Mouse (Mus musculus) adrenal gland, postnatal 36 days (tissue): Measurements from ENCODE around the gene Gm10100. TPM values are rescaled to one million over a fixed set of nuclear protein-coding genes. Genes with fewer than 3 reads are reported as not detected.
"Not testable (repeated sequence)": the region's sequence is repeated elsewhere in the genome, so short reads cannot be mapped to it uniquely, and the experiment has no call there.

ENCODE experiments used
- DNase-seq, 2 experiments: peaks; one replicate each; pipeline ENCODE4 v3.0.0; 2021; ENCODE audit warnings: mixed read lengths in 1 of 2
- total RNA-seq, 2 experiments: library from RNA; stranded (reverse); gene quantifications; 2 replicates each; pipeline ENCODE4 v1.2.3; 2021

Gm10100 gene
- total RNA-seq, 2 experiments from 2014 or later = not detected

DNA sequence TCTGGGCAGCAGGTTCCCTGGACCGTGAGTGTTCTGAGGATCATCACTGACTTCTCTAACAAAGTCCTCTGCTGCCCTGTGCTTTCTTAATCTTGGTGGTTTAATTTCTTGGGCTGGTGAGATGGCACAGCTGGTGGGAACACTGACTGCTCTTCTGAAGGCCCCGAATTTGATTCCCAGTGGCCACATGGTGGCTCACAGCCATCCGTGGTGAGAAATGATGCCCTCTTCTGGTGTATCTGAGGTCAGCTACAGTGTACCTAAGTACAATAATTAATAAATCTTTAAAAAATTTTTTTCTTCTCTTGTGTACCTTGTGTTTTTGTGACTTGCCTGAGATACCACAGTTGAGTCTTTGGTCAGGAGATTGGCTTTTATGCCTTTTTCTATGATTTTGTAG, 26.0 kb downstream of the Gm10100 start:
- not testable (repeated sequence) for DNase-seq

DNA sequence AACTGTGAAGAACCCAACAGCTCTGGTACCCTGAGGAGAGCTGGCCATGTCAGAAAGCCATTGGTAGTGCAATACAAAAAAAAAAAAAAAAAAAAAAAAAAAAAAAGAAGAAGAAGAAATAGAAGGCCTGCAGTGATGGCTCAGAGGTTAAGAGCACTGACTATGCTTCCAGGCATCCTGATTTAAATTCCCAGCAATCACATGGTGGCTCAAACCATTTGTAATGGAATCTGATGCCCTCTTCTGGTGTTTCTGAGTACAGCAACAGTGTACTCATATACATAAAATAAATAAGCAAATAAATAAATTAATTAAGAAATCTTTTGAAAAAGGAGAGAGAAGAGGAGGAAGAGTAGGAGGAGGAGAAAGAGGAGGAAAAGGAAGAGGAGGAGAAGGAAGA, 27.2 kb downstream of the Gm10100 start:
- DNase-seq = no peak

GRCm38 (mm10) chr10:77759582-77759981, 33.3 kb downstream of the Gm10100 start, which contains the start of gene Gm3233:
TSS of gene Gm3233 (minus strand) at chr10:77759682.
- not testable (repeated sequence) for DNase-seq

DNA sequence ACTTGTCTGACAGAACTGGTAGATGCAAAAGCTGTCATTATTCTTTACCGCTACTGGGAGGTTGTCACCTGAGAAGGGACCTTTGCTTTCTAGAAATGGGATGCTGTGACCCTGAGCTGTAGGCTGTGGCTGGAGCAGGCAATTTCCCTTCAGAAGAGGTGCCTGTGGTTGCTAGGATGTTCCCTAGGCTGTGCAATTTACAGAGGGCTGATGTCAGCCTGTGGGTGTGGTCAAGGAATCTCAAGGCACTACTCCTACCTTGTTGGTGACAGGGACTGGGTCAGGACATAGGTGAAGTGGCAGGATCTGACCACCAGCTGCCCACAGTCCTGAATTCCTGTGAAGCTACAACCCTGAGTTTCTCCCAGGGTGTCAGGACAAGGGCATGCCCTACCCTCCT, 43.4 kb downstream of the Gm10100 start:
- DNase-seq = no peak

DNA sequence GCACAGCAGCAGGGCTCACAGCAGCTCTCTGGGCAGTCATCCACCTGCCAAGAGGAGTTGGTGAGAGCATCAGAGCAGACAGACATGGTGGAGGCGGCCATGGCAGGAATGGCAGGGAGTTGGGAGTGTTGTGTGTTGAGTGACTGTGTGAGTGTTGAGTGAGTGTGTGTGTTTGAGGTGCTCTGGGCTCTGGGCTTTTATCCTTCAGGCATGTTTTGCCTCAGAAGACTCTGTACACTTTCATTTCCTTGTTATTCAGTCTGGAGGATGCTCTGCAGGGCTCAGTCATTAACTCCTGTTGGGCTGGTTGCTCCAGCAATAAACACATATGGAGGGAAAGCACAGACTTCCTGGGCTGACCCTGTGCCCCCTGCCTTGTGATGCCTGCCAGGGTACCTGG, 44.9 kb downstream of the Gm10100 start, which contains the start of gene Gm3238:
TSS of gene Gm3238 (minus strand) at position 101 of the 400 bp plus-strand sequence.
- not testable (repeated sequence) for DNase-seq

GRCm38 (mm10) chr10:77772142-77772541, 45.9 kb downstream of the Gm10100 start:
- DNase-seq = not testable (repeated sequence)

Other genes starting within 250 kb of the Gm10100 start
- 10 to 100 TPM; 19.2 to 25.0 TPM for gene Fam207a, start 210.7 kb upstream of the Gm10100 start, total RNA-seq
- 1 to 10 TPM; 4.2 to 9.1 TPM for gene Itgb2, start 196.2 kb upstream of the Gm10100 start, total RNA-seq
- gene Pttg1ip, start 144.8 kb upstream of the Gm10100 start, total RNA-seq = 100 to 1,000 TPM; 197 to 219 TPM
- 100 to 1,000 TPM in 1 of 2 experiments, 10 to 100 TPM in 1; 89.0 to 106 TPM for gene Sumo3, start 120.4 kb upstream of the Gm10100 start, total RNA-seq
- gene Gm49325, start 120.3 kb upstream of the Gm10100 start, total RNA-seq = 10 to 100 TPM; 24.1 to 27.6 TPM
- 10 to 100 TPM; 57.3 to 67.6 TPM for gene Ube2g2, start 104.2 kb upstream of the Gm10100 start, total RNA-seq
- gene Tspear, start 39.9 kb upstream of the Gm10100 start, total RNA-seq = under 1 TPM; 0.16 to 0.23 TPM
- not detected for gene Gm19402, start 35.7 kb upstream of the Gm10100 start, total RNA-seq
- gene Gm9508, start 29.3 kb upstream of the Gm10100 start, total RNA-seq = not detected
- not detected for gene Gm10272, start 19.9 kb upstream of the Gm10100 start, total RNA-seq
- gene Gm10024, start 15.0 kb upstream of the Gm10100 start, total RNA-seq = not detected
- not detected for gene Gm10142, start 10.7 kb upstream of the Gm10100 start, total RNA-seq
- gene Krtap12-1, start 5.9 kb upstream of the Gm10100 start, total RNA-seq = not detected
- gene Gm18596, start 16.2 kb downstream of the Gm10100 start, total RNA-seq = not detected
- gene Gm9736, start 24.9 kb downstream of the Gm10100 start, total RNA-seq = not detected
- not detected for gene Gm3233, start 33.2 kb downstream of the Gm10100 start, total RNA-seq
- gene Gm3238, start 44.8 kb downstream of the Gm10100 start, total RNA-seq = not detected
- gene Gm7138, start 50.5 kb downstream of the Gm10100 start, total RNA-seq = not detected
- not detected for gene Gm3250, start 56.1 kb downstream of the Gm10100 start, total RNA-seq
- gene Gm7137, start 61.7 kb downstream of the Gm10100 start, total RNA-seq = not detected
- not detected for gene Gm9639, start 68.6 kb downstream of the Gm10100 start, total RNA-seq
- gene Gm19668, start 72.6 kb downstream of the Gm10100 start, total RNA-seq = not detected
- not detected for gene Gm9507, start 85.4 kb downstream of the Gm10100 start, total RNA-seq
- not detected for gene Gm2696, start 88.2 kb downstream of the Gm10100 start, total RNA-seq
- not detected for gene Krtap10-4, start 100.6 kb downstream of the Gm10100 start, total RNA-seq
- gene Krtap10-10, start 109.5 kb downstream of the Gm10100 start, total RNA-seq = not detected
- not detected for gene Gm36176, start 120.3 kb downstream of the Gm10100 start, total RNA-seq
- not detected for gene Gm10318, start 126.4 kb downstream of the Gm10100 start, total RNA-seq
- not detected for gene Gm3285, start 135.5 kb downstream of the Gm10100 start, total RNA-seq
- gene Lrrc3, start 176.1 kb downstream of the Gm10100 start, total RNA-seq = 1 to 10 TPM; 4.2 to 5.7 TPM
- 1 to 10 TPM; 2.2 to 4.7 TPM for gene Trpm2, start 244.1 kb downstream of the Gm10100 start, total RNA-seq